Mouse (Mus musculus) heart, postnatal 14 days (tissue): ENCODE measurements around the gene Slc9a6. TPM values are rescaled to one million over a fixed set of nuclear protein-coding genes. Genes with fewer than 3 reads are reported as not detected.
A peak's percentile ranks its signal among the peaks of the same experiment; 100 is the strongest.

ENCODE experiments used
- DNase-seq, 2 experiments: peaks; one replicate each; pipeline ENCODE4 v3.0.0; 2021 to 2022
- intact Hi-C: fragments of 180-260 bp; cut with DNase I; formaldehyde crosslinking; loops from one replicate; pipeline ENCODE4 v1.15.1; 2025
- long read RNA-seq, 2 experiments: library from polyadenylated mRNA; stranded (forward); transcript quantifications; one replicate each; pipeline ENCODE4 v2.0.0; 2021
- total RNA-seq, 2 experiments: library from RNA; stranded (reverse); gene quantifications; 2 replicates each; pipeline ENCODE4 v1.2.3; 2021

Gene Slc9a6
- 10 to 100 TPM; 18.2 to 20.3 TPM for total RNA-seq
- long read RNA-seq, experiment 1, full-length matches to known transcripts = 2 of 4 reads
- long read RNA-seq, experiment 1, partial matches to known transcripts = 0 of 4 reads
- long read RNA-seq, experiment 1, other reads (novel, unspliced or antisense) = 2 of 4 reads
- long read RNA-seq, experiment 2, full-length matches to known transcripts = 2 of 4 reads
- long read RNA-seq, experiment 2, partial matches to known transcripts = 1 of 4 reads
- long read RNA-seq, experiment 2, other reads (novel, unspliced or antisense) = 1 of 4 reads

- intact Hi-C loops = no loop called here
- peak; percentile 79 to 81 for DNase-seq
Observed at GRCm38 (mm10) chrX:56609623-56610317, at the start of gene Slc9a6. Slc9a6 (plus strand) TSS chrX:56609757.

GRCm38 (mm10) chrX:56572465-56572864, 37.1 kb upstream of the Slc9a6 start:
- intact Hi-C loops = no loop called here
- DNase-seq = peak; percentile 11 to 29

- no peak for DNase-seq
Observed at GRCm38 (mm10) chrX:56578200-56578599, 31.4 kb upstream of the Slc9a6 start.

GRCm38 (mm10) chrX:56597219-56597886, 12.2 kb upstream of the Slc9a6 start:
- intact Hi-C loops = loop anchor here (5.0 kb wide), 1 partner anchor 65 kb away; no protein-coding TSS in a partner anchor
- peak; percentile 1 to 35 for DNase-seq

More at GRCm38 (mm10) chrX:56578200-56578599, 31.4 kb upstream of the Slc9a6 start:
- intact Hi-C loops = no loop called here

GRCm38 (mm10) chrX:56597887-56598640, 11.5 kb upstream of the Slc9a6 start, which contains the start of gene Mmgt1:
Mmgt1 (minus strand) TSS chrX:56598069.
- intact Hi-C loops = loop anchor here (5.0 kb wide), 1 partner anchor 66 kb away; no protein-coding TSS in a partner anchor
- DNase-seq = peak; percentile 89 to 91

GRCm38 (mm10) chrX:56606536-56606935, 3.0 kb upstream of the Slc9a6 start:
- intact Hi-C loops = no loop called here
- no peak for DNase-seq

- intact Hi-C loops = no loop called here
- no peak for DNase-seq
Observed at GRCm38 (mm10) chrX:56607032-56607710, 2.4 kb upstream of the Slc9a6 start.

GRCm38 (mm10) chrX:56609285-56609622, 303 bp upstream of the Slc9a6 start:
- intact Hi-C loops = no loop called here
- no peak for DNase-seq

GRCm38 (mm10) chrX:56610318-56610694, 749 bp downstream of the Slc9a6 start:
- DNase-seq = peak in 1 of 2 experiments; percentile 1
- intact Hi-C loops = no loop called here

GRCm38 (mm10) chrX:56615236-56615635, 5.7 kb downstream of the Slc9a6 start:
- DNase-seq = no peak
- intact Hi-C loops = no loop called here

- intact Hi-C loops = no loop called here
- DNase-seq = no peak
Observed at GRCm38 (mm10) chrX:56636185-56636584, 26.6 kb downstream of the Slc9a6 start.

- intact Hi-C loops = no loop called here
- no peak for DNase-seq
Observed at GRCm38 (mm10) chrX:56640066-56640465, 30.5 kb downstream of the Slc9a6 start.

GRCm38 (mm10) chrX:56649549-56650354, 40.2 kb downstream of the Slc9a6 start:
- no peak for DNase-seq

GRCm38 (mm10) chrX:56650355-56650652, 40.7 kb downstream of the Slc9a6 start:
- no peak for DNase-seq
- intact Hi-C loops = loop anchor here (1.0 to 5.0 kb wide), 3 partner anchors 82 to 141 kb away; partner anchors contain the start of gene Fhl1

More at GRCm38 (mm10) chrX:56649549-56650354, 40.2 kb downstream of the Slc9a6 start:
- intact Hi-C loops = loop anchor here (1.0 to 5.0 kb wide), 4 partner anchors 83 to 189 kb away; partner anchors contain the start of gene Fhl1

- DNase-seq = peak; percentile 30 to 35
- intact Hi-C loops = loop anchor here (1.0 to 5.0 kb wide), 3 partner anchors 81 to 140 kb away; partner anchors contain the start of gene Fhl1
Observed at GRCm38 (mm10) chrX:56650885-56651284, 41.3 kb downstream of the Slc9a6 start.

- intact Hi-C loops = loop anchor here (2.0 to 5.0 kb wide), 2 partner anchors 81 to 99 kb away; partner anchors contain the start of gene Fhl1
- peak; percentile 51 to 66 for DNase-seq
Observed at GRCm38 (mm10) chrX:56651738-56652137, 42.2 kb downstream of the Slc9a6 start.

- intact Hi-C loops = no loop called here
- no peak for DNase-seq
Observed at GRCm38 (mm10) chrX:56655686-56656085, 46.1 kb downstream of the Slc9a6 start.

GRCm38 (mm10) chrX:56659286-56659685, 49.7 kb downstream of the Slc9a6 start:
- intact Hi-C loops = no loop called here

GRCm38 (mm10) chrX:56661143-56661542, 51.6 kb downstream of the Slc9a6 start:
- intact Hi-C loops = no loop called here
- DNase-seq = no peak

More at GRCm38 (mm10) chrX:56659286-56659685, 49.7 kb downstream of the Slc9a6 start:
- DNase-seq = no peak
